Mouse (Mus musculus): ENCODE data around the gene Med24. TPM values are rescaled to one million over a fixed set of nuclear protein-coding genes. Genes with fewer than 3 reads are reported as not detected.
A peak's percentile ranks its signal among the peaks of the same experiment; 100 is the strongest.

The Med24 gene
- total and polyA plus RNA-seq, 3 experiments: 41.6 to 54.5 (median 48.1) TPM

GRCm38 (mm10) chr11:98774582-98775347 lies 45.5 kb upstream of the Med24 start, which contains the start of gene Nr1d1:
TSS of gene Nr1d1 (minus strand) at chr11:98775333.
- peaks cover 25% of the 10 kb centered on the region for H3K4me1 ChIP-seq (ENCODE audit: control insufficient read depth, insufficient read depth, low read length)
- WGBS: under 1% methylated on average over 22 of the region's 22 CpGs
- H3K4me3 ChIP-seq: peak within 1 kb of the TSS; percentile 78
- peak within 1 kb of the TSS; percentile 100 for H3K27ac ChIP-seq
- peak within 1 kb of the TSS; percentile 91 for H3K9ac ChIP-seq (ENCODE audit: low read depth, low read length)
- H3K27me3 ChIP-seq (ENCODE audit: control insufficient read depth, insufficient read depth, low read length): no peaks in the 10 kb centered on the region
- peak; percentile 99 for TF ChIP-seq POLR2A (IDR thresholded peaks at IDR 0.05; ENCODE audit: insufficient read depth, low read depth, low read length)
- no peak for TF ChIP-seq EP300 (IDR thresholded peaks at IDR 0.05; ENCODE audit: insufficient read depth, low read depth, low read length)
- H3K36me3 ChIP-seq (ENCODE audit: control insufficient read depth, insufficient read depth, low read length): peaks cover 21% of the 10 kb centered on the region
- DNase-seq: no peak
- H3K79me2 ChIP-seq (replicated peaks; ENCODE audit: control insufficient read depth, insufficient read depth, low read length): no peaks in the 10 kb centered on the region
- intact Hi-C loops (cut with DNase I): loop anchor here (1.0 kb wide), 1 partner anchor 9 kb away; no protein-coding TSS in a partner anchor

- TF ChIP-seq CTCF (IDR thresholded peaks at IDR 0.05): peak; percentile 31
- peak; percentile 95 for TF ChIP-seq POLR2A (IDR thresholded peaks at IDR 0.05; ENCODE audit: insufficient read depth, low read depth, low read length)
- TF ChIP-seq EP300 (IDR thresholded peaks at IDR 0.05; ENCODE audit: insufficient read depth, low read depth, low read length): peak; percentile 98
- Histone ChIP-seq H3K27me3 (ENCODE audit: control insufficient read depth, insufficient read depth, low read length) (no peaks in the 10 kb centered on the region), H3K4me1 (ENCODE audit: control insufficient read depth, insufficient read depth, low read length) (peaks cover 33% of the 10 kb centered on the region), H3K4me3 (peak overlapping the region; percentile 78), H3K27ac (peak overlapping the region; percentile 100), H3K79me2 (replicated peaks; ENCODE audit: control insufficient read depth, insufficient read depth, low read length) (no peaks in the 10 kb centered on the region), H3K9ac (ENCODE audit: low read depth, low read length) (peak overlapping the region; percentile 91), H3K36me3 (ENCODE audit: control insufficient read depth, insufficient read depth, low read length) (peaks cover 29% of the 10 kb centered on the region)
- intact Hi-C loops (cut with DNase I): loop anchor here (1.0 to 2.0 kb wide), 2 partner anchors 13 to 32 kb away; no protein-coding TSS in a partner anchor
- peak; percentile 100 for DNase-seq
- 1% methylated on average over 37 of the region's 37 CpGs for WGBS
Measured at GRCm38 (mm10) chr11:98773635-98774295, 44.5 kb upstream of the Med24 start.

GRCm38 (mm10) chr11:98772667-98773171 lies 43.5 kb upstream of the Med24 start:
- peak overlapping the region; percentile 68 for H3K9ac ChIP-seq (ENCODE audit: low read depth, low read length)
- TF ChIP-seq EP300 (IDR thresholded peaks at IDR 0.05; ENCODE audit: insufficient read depth, low read depth, low read length) (peak; percentile 100), CTCF (IDR thresholded peaks at IDR 0.05) (no peak), POLR2A (IDR thresholded peaks at IDR 0.05; ENCODE audit: insufficient read depth, low read depth, low read length) (peak; percentile 87)
- peak; percentile 78 to 89 for DNase-seq
- no peaks in the 10 kb centered on the region for H3K27me3 ChIP-seq (ENCODE audit: control insufficient read depth, insufficient read depth, low read length)
- H3K79me2 ChIP-seq (replicated peaks; ENCODE audit: control insufficient read depth, insufficient read depth, low read length): no peaks in the 10 kb centered on the region
- intact Hi-C loops (cut with DNase I): loop anchor here (1.0 to 2.0 kb wide), 2 partner anchors 14 to 31 kb away; no protein-coding TSS in a partner anchor
- WGBS: 4% methylated on average over 8 of the region's 8 CpGs
- peak overlapping the region; percentile 50 for H3K4me3 ChIP-seq
- H3K36me3 ChIP-seq (ENCODE audit: control insufficient read depth, insufficient read depth, low read length): peaks cover 39% of the 10 kb centered on the region
- H3K4me1 ChIP-seq (ENCODE audit: control insufficient read depth, insufficient read depth, low read length): peaks cover 31% of the 10 kb centered on the region
- H3K27ac ChIP-seq: peak overlapping the region; percentile 100

GRCm38 (mm10) chr11:98771844-98772525 lies 42.8 kb upstream of the Med24 start:
- H3K27me3 ChIP-seq (ENCODE audit: control insufficient read depth, insufficient read depth, low read length): no peaks in the 10 kb centered on the region
- DNase-seq: peak; percentile 47 to 65
- H3K4me1 ChIP-seq (ENCODE audit: control insufficient read depth, insufficient read depth, low read length): peaks cover 29% of the 10 kb centered on the region
- TF ChIP-seq EP300 (IDR thresholded peaks at IDR 0.05; ENCODE audit: insufficient read depth, low read depth, low read length) (0 out of 2 replicates have a peak, but pooled peaks have one; percentile 16), CTCF (IDR thresholded peaks at IDR 0.05) (no peak), POLR2A (IDR thresholded peaks at IDR 0.05; ENCODE audit: insufficient read depth, low read depth, low read length) (0 out of 2 replicates have a peak, but pooled peaks have one; percentile 18)
- 44% methylated on average over 11 of the region's 11 CpGs for WGBS
- peaks cover 39% of the 10 kb centered on the region for H3K36me3 ChIP-seq (ENCODE audit: control insufficient read depth, insufficient read depth, low read length)
- no peaks in the 10 kb centered on the region for H3K79me2 ChIP-seq (replicated peaks; ENCODE audit: control insufficient read depth, insufficient read depth, low read length)
- H3K9ac ChIP-seq (ENCODE audit: low read depth, low read length): peak overlapping the region; percentile 68
- H3K27ac ChIP-seq: peak overlapping the region; percentile 100
- intact Hi-C loops (cut with DNase I): loop anchor here (2.0 kb wide), 1 partner anchor 15 kb away; no protein-coding TSS in a partner anchor
- H3K4me3 ChIP-seq: peak overlapping the region; percentile 50

- intact Hi-C loops (cut with DNase I): no loop called here
- 86% methylated on average over 18 of the region's 18 CpGs for WGBS
- Histone ChIP-seq H3K4me1 (ENCODE audit: control insufficient read depth, insufficient read depth, low read length) (peaks cover 27% of the 10 kb centered on the region), H3K9ac (ENCODE audit: low read depth, low read length) (peak overlapping the region; percentile 68), H3K79me2 (replicated peaks; ENCODE audit: control insufficient read depth, insufficient read depth, low read length) (no peaks in the 10 kb centered on the region), H3K4me3 (no peak overlapping the region; the same call in 1 of the 2 replicates), H3K27me3 (ENCODE audit: control insufficient read depth, insufficient read depth, low read length) (no peaks in the 10 kb centered on the region), H3K36me3 (ENCODE audit: control insufficient read depth, insufficient read depth, low read length) (peaks cover 39% of the 10 kb centered on the region), H3K27ac (peak overlapping the region; percentile 100)
- no peak for TF ChIP-seq POLR2A (IDR thresholded peaks at IDR 0.05; ENCODE audit: insufficient read depth, low read depth, low read length)
- no peak for TF ChIP-seq EP300 (IDR thresholded peaks at IDR 0.05; ENCODE audit: insufficient read depth, low read depth, low read length)
- no peak for TF ChIP-seq CTCF (IDR thresholded peaks at IDR 0.05)
- peak; percentile 25 to 45 for DNase-seq
Measured at GRCm38 (mm10) chr11:98771131-98771530, 41.9 kb upstream of the Med24 start.
